Mouse (Mus musculus) myocyte (in vitro differentiated cells): ENCODE measurements around the gene Clps.

Experiments
- CEBPB ChIP-seq: IDR thresholded peaks from 2 replicates; pipeline ENCODE4 v1.6.1; 2011; ENCODE audit warnings: mild to moderate bottlenecking, moderate library complexity; ENCODE audit not compliant: poor library complexity, insufficient read depth, severe bottlenecking
- E2F4 ChIP-seq: IDR thresholded peaks from one replicate; pipeline ENCODE4 v1.6.1; 2011; ENCODE audit warnings: mild to moderate bottlenecking, control low read depth, moderate library complexity; ENCODE audit not compliant: insufficient read depth
- MAX ChIP-seq: IDR thresholded peaks from one replicate; pipeline ENCODE4 v1.6.1; 2011; ENCODE audit warnings: low read depth, mild to moderate bottlenecking, control low read depth
- MYOD1 ChIP-seq, 3 experiments: IDR thresholded peaks; one replicate each; pipeline ENCODE4 v1.6.1; 2011; ENCODE audit warnings: control low read depth in 2 of 3, low read depth in 2 of 3, mild to moderate bottlenecking in 2 of 3, moderate library complexity in 1 of 3; ENCODE audit not compliant: insufficient read length in 2 of 3, control insufficient read depth in 1 of 3
- MYOG ChIP-seq, 3 experiments: IDR thresholded peaks; one replicate each; pipeline ENCODE4 v1.6.1; 2011; ENCODE audit warnings: control low read depth in 2 of 3, low read depth in 2 of 3, mild to moderate bottlenecking in 2 of 3; ENCODE audit not compliant: insufficient read length in 2 of 3, control insufficient read depth in 1 of 3, insufficient read depth in 1 of 3
- POLR2A ChIP-seq: IDR thresholded peaks from one replicate; pipeline ENCODE4 v1.6.1; 2011; ENCODE audit warnings: low read depth, mild to moderate bottlenecking, control low read depth, moderate library complexity; ENCODE audit not compliant: insufficient read length
- POLR2AphosphoS2 ChIP-seq: IDR thresholded peaks from one replicate; pipeline ENCODE4 v1.6.1; 2011; ENCODE audit warnings: low read depth, control low read depth; ENCODE audit not compliant: insufficient read length
- SRF ChIP-seq: IDR thresholded peaks from one replicate; pipeline ENCODE4 v1.6.1; 2011; ENCODE audit warnings: low read depth; ENCODE audit not compliant: control insufficient read depth, insufficient read length
- TCF12 ChIP-seq: IDR thresholded peaks from one replicate; pipeline ENCODE4 v1.6.1; 2011; ENCODE audit warnings: mild to moderate bottlenecking, control low read depth; ENCODE audit not compliant: poor library complexity, insufficient read depth, severe bottlenecking
- USF1 ChIP-seq: IDR thresholded peaks from one replicate; pipeline ENCODE4 v1.6.1; 2011; ENCODE audit warnings: low read depth, mild to moderate bottlenecking, control low read depth, moderate library complexity

DNA sequence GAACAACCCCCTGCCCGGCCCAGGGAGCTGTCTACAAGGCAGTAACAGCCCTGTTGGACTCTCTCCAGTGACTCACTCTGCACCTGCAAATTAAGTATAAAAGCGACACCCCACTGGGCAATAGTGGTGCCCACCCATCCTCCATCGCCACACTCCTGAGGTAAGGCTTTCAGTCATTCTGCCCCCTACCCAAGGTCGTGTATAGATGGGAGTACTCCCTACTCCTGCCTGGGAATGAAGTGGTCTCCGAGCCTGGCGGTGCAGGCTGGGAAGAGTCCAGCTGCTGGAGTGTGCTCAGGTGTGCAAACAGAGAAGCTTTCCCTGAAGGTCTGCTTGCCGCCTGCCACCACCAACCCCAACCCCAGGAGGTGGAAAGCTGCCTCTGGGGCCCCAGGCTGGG lies 1.0 kb upstream of the Clps start:
- TF ChIP-seq POLR2AphosphoS2: no peak
- no peak for TF ChIP-seq POLR2A
- no peak for TF ChIP-seq MYOD1 (IDR thresholded peaks at IDR 0.05; ENCODE audit: control insufficient read depth in 1 of 3, insufficient read length in 2 of 3, low read depth in 2 of 3)
- TF ChIP-seq TCF12: no peak
- TF ChIP-seq USF1: no peak
- no peak for TF ChIP-seq MAX
- TF ChIP-seq E2F4: no peak
- no peak for TF ChIP-seq SRF
- TF ChIP-seq CEBPB: no peak
- TF ChIP-seq MYOG (IDR thresholded peaks at IDR 0.05; ENCODE audit: control insufficient read depth in 1 of 3, insufficient read depth in 1 of 3, insufficient read length in 2 of 3, low read depth in 2 of 3): no peak
